Mouse (Mus musculus) olfactory bulb, adult 2 months (tissue): Measurements from ENCODE around the gene Thrb. TPM values are rescaled to one million over a fixed set of nuclear protein-coding genes. Genes with fewer than 3 reads are reported as not detected.

Source experiments
- H3K27ac ChIP-seq: fragments of 200-500 bp; 2 replicates; pipeline ENCODE4 v1.5.1; 2012; ENCODE audit warnings: low read depth, low read length; ENCODE audit not compliant: insufficient read depth
- H3K4me1 ChIP-seq: fragments of 200-500 bp; 2 replicates; pipeline ENCODE4 v1.6.1; 2012; ENCODE audit warnings: low read length; ENCODE audit not compliant: control insufficient read depth, insufficient read depth
- H3K4me3 ChIP-seq: fragments of 200-500 bp; 2 replicates; pipeline ENCODE4 v1.5.1; 2012; ENCODE audit warnings: mild to moderate bottlenecking, low read depth, low read length, moderate library complexity; ENCODE audit not compliant: insufficient read depth
- CTCF ChIP-seq: fragments of 200-500 bp; IDR thresholded peaks from 2 replicates; pipeline ENCODE4 v1.5.1; 2012; ENCODE audit warnings: low read depth, mild to moderate bottlenecking, low read length, moderate library complexity; ENCODE audit not compliant: insufficient read depth
- POLR2A ChIP-seq: fragments of 200-500 bp; IDR thresholded peaks from 2 replicates; pipeline ENCODE4 v1.6.1; 2012; ENCODE audit warnings: mild to moderate bottlenecking, low read depth, low read length, moderate library complexity; ENCODE audit not compliant: insufficient read depth
- WGBS: fragments of 180-500 bp; shearing (Covaris S2); methylation state at CpG from one replicate; pipeline ENCODE4 v1.1.7; 2018; 5-methylcytosine and 5-hydroxymethylcytosine counted together
- polyA plus RNA-seq: library from polyadenylated mRNA; stranded (reverse); fragments of >200 nt; gene quantifications from 2 replicates; pipeline ENCODE4 v1.2.4, GENCODE M21; 2012; ENCODE audit warnings: low replicate concordance; ENCODE audit not compliant: missing spikeins, insufficient read depth, insufficient read length

The Thrb gene
- polyA plus RNA-seq, 1 experiment, result not detected

- WGBS, result 80% methylated on average over 3 of the region's 3 CpGs
- H3K27ac ChIP-seq, result no peak overlapping the region
- no peak for TF ChIP-seq CTCF
- no peak for TF ChIP-seq POLR2A
- no peak overlapping the region for H3K4me3 ChIP-seq
- no peaks in the 10 kb centered on the region for H3K4me1 ChIP-seq
Measured at GRCm38 (mm10) chr14:17981258-17981657, 321.2 kb downstream of the Thrb start.

GRCm38 (mm10) chr14:17982017-17982416 lies 322.0 kb downstream of the Thrb start:
- no peak for TF ChIP-seq POLR2A
- TF ChIP-seq CTCF, result no peak
- H3K4me3 ChIP-seq, result no peak overlapping the region
- H3K27ac ChIP-seq, result no peak overlapping the region
- H3K4me1 ChIP-seq, result no peaks in the 10 kb centered on the region
- 90% methylated on average over 5 of the region's 5 CpGs for WGBS

- Histone ChIP-seq H3K27ac (no peak overlapping the region), H3K4me1 (no peaks in the 10 kb centered on the region), H3K4me3 (no peak overlapping the region)
- TF ChIP-seq POLR2A, result no peak
- no peak for TF ChIP-seq CTCF
- 82% methylated on average over 3 of the region's 3 CpGs for WGBS
Measured at GRCm38 (mm10) chr14:17983390-17983789, 323.3 kb downstream of the Thrb start.

- H3K4me3 ChIP-seq, result no peak overlapping the region
- H3K4me1 ChIP-seq, result no peaks in the 10 kb centered on the region
- 78% methylated on average over 6 of the region's 6 CpGs for WGBS
- TF ChIP-seq CTCF, result no peak
- no peak overlapping the region for H3K27ac ChIP-seq
Measured at GRCm38 (mm10) chr14:17983839-17984238, 323.8 kb downstream of the Thrb start.

- TF ChIP-seq POLR2A, result no peak
- no peak for TF ChIP-seq CTCF
- Histone ChIP-seq H3K4me1 (no peaks in the 10 kb centered on the region), H3K27ac (no peak overlapping the region), H3K4me3 (no peak overlapping the region)
- whole genome bisulfite sequencing, result 96% methylated on average over 2 of the region's 2 CpGs
Measured at GRCm38 (mm10) chr14:17988580-17988979, 328.5 kb downstream of the Thrb start.

- Histone ChIP-seq H3K4me1 (no peaks in the 10 kb centered on the region), H3K4me3 (no peak overlapping the region), H3K27ac (no peak overlapping the region)
- TF ChIP-seq POLR2A (no peak), CTCF (no peak)
- WGBS, result 85% methylated on average over 4 of the region's 4 CpGs
Measured at GRCm38 (mm10) chr14:17989182-17989581, 329.1 kb downstream of the Thrb start.

GRCm38 (mm10) chr14:17990186-17990585 lies 330.1 kb downstream of the Thrb start:
- no peak overlapping the region for H3K4me3 ChIP-seq
- H3K27ac ChIP-seq, result no peak overlapping the region
- TF ChIP-seq CTCF, result no peak
- TF ChIP-seq POLR2A, result no peak
- H3K4me1 ChIP-seq, result no peaks in the 10 kb centered on the region
- WGBS, result 57% methylated on average over 2 of the region's 2 CpGs

- WGBS, result 82% methylated on average over 2 of the region's 2 CpGs
- Histone ChIP-seq H3K27ac (no peak overlapping the region), H3K4me3 (no peak overlapping the region), H3K4me1 (no peaks in the 10 kb centered on the region)
- TF ChIP-seq CTCF (no peak), POLR2A (no peak)
Measured at GRCm38 (mm10) chr14:18001886-18002285, 341.8 kb downstream of the Thrb start.

- WGBS, result 97% methylated on average over 1 of the region's 1 CpGs
- no peak overlapping the region for H3K27ac ChIP-seq
Measured at GRCm38 (mm10) chr14:18003686-18004085, 343.6 kb downstream of the Thrb start.

GRCm38 (mm10) chr14:18008524-18008923 lies 348.5 kb downstream of the Thrb start:
- Histone ChIP-seq H3K27ac (no peak overlapping the region), H3K4me3 (no peak overlapping the region), H3K4me1 (no peaks in the 10 kb centered on the region)
- TF ChIP-seq POLR2A (no peak), CTCF (no peak)
- 74% methylated on average over 3 of the region's 3 CpGs for whole genome bisulfite sequencing

More at GRCm38 (mm10) chr14:18003686-18004085, 343.6 kb downstream of the Thrb start:
- no peak for TF ChIP-seq CTCF
- TF ChIP-seq POLR2A, result no peak
- no peak overlapping the region for H3K4me3 ChIP-seq
- no peaks in the 10 kb centered on the region for H3K4me1 ChIP-seq
